Mouse (Mus musculus): ENCODE results near the gene Tmem39b.

DNA sequence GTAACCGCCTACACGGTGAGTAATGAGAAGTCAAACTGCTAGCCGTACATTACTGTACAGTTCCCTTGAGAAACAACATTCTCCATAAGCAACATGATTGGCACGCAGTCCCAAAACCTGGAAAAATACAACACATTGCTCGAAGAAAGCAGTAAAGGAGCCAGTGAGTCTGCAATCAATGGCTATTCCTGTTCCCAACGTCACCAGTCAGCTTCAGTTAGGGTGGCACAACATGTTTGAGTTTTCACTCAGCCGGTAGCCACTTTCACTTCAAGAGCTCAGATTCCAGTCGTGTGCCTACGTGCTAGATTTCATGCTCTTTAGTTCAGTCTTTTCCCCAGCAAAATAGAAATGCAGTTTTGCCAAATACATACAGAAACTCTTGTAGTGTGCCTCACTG lies 19.7 kb upstream of the Tmem39b start:
- TF ChIP-seq CTCF (IDR thresholded peaks at IDR 0.05; ENCODE audit: insufficient read depth, low read length) (no peak), POLR2A (IDR thresholded peaks at IDR 0.05; ENCODE audit: borderline replicate concordance, extremely low read depth, low read depth, low read length) (no peak)

All from lung, adult 2 months (tissue).